Mouse (Mus musculus): ENCODE data around the gene D930048N14Rik.

GRCm38 (mm10) chr11:51654891-51655290 lies 4.1 kb downstream of the D930048N14Rik start:
- no peak for TF ChIP-seq POLR2A (IDR thresholded peaks at IDR 0.05; ENCODE audit: control insufficient read depth, low read depth, low read length)
- no peak for TF ChIP-seq CTCF (IDR thresholded peaks at IDR 0.05; ENCODE audit: control insufficient read depth, insufficient read depth, insufficient replicate concordance, low read depth, low read length)
